Mouse (Mus musculus) right cerebral cortex, postnatal 4 days (tissue): ENCODE data around the gene Cd109.

ENCODE experiments used
- DNase-seq: peaks from one replicate; pipeline ENCODE4 v3.0.0-alpha.2; 2022

The Cd109 gene

DNA sequence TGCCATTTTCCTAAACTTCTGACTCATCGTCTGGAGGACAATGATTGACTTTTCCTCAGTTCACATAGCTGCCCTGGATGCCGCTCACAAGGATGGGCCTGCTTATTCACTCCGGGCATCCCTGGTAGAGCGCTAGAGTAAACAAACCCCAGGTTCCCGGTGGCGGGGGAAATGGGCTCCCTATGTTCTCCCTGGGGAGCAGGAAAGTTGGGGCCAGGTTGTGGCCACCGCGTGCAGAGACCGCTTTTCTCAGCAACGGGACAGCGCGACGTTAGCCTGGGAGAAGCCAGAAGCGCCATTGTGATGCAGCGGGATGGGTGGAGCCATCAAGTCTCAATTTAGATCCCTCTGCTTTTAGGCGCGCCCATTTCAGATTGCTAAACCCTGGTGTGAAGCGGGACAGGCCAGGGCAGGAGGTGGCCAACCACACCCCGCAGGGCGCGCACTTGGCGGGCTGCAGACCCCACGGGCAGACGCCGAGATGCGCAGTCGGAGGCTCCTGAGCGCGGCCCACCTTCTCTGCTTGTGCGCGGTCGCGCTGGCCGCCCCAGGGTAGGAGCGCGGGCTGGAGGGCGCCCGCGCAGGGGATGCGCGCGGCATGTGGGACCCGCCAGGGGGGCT is at the start of gene Cd109:
Cd109 (plus strand) TSS at position 146 of the 621 bp plus-strand sequence.
- peak; percentile 18 for DNase-seq

DNA sequence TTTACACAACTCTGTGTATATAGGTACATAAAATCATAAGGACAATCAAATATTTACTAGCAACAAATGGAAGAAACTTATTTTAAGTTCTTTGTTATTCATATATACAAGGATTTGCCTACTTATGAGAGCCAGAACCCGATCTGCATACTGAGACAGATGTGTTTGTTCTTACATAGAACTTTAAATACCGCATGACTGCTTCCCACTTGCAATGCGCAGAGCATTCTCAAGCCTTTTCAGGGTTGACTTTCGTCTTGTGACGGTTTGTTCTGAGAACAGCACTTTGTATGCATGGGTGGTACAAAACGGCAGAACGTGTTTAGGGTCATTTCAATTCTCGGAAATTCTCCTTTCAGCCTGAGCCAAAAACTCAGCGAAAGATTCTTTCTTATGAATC is 45.4 kb upstream of the Cd109 start:
- DNase-seq, result no peak

DNA sequence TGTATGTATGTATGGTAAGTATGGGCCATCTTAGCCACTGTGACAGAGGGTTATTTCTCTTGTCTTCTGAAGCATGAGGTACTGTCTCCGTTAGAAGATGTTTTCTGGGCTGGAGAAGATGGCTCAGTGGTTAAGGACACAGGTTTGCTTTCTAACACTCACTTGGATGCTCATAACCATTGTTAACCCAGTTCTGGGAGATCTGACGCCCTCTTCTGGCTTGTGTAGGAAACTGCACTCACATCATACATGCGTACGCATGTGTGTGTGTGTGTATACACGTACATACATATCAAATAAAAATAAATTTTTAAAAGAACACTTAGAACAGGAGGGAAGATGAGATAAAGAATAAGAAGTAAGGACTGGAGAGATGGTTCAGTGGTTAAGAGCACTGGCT is 38.9 kb upstream of the Cd109 start:
- DNase-seq, result no peak

DNA sequence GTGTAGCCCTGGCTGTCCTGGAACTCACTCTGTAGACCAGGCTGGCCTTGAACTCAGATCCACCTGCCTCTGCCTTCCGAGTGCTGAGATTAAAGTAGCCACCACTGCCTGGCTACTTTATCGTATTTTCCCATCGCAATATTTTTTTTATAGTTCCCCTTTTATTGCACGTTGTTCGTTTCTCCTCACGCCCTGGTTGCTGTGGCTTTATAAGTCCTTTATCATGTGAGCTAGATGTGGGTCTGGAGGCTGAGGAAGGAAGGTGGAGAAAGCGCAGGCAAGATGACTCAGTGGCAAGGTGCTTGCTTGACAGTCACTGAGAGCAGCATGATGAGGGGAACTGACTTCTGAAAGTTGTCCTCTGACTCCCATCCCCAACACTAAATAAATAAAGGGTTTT is 36.5 kb upstream of the Cd109 start:
- no peak for DNase-seq

DNA sequence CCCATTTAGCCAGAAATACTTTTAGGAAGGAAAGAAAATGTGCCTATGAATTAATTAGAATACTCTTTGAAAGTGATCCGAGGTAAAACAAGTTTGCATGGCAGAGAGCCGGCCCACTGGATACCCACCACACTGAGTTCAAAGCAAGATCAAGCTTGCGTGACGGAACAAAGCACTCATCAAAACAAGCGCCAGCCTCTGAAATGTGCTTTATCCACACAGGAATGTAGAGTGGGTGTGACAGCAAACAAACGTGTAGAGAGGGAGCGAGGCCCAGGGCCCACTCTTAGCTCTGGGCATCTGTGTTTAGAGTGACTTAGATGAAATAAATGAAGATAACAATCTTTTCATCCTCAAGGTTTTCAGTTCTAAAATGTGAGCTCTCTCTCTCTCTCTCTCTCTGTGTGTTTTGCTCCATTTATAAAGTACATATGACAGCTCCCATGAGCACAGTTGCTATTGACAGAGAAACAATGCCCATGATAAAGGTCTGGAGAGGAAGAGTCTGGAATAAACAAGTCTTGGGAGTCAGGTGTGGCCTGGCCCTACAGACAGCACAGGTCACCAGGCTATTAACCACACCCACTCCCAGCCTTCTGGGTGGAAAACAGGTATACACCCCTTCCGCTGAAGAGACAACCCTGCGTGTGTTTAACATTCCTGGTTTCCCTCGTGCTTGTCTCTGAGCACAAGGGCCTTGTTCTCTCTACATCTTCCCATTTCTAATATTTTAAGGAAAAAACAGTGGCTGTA is 35.5 kb upstream of the Cd109 start:
- no peak for DNase-seq

DNA sequence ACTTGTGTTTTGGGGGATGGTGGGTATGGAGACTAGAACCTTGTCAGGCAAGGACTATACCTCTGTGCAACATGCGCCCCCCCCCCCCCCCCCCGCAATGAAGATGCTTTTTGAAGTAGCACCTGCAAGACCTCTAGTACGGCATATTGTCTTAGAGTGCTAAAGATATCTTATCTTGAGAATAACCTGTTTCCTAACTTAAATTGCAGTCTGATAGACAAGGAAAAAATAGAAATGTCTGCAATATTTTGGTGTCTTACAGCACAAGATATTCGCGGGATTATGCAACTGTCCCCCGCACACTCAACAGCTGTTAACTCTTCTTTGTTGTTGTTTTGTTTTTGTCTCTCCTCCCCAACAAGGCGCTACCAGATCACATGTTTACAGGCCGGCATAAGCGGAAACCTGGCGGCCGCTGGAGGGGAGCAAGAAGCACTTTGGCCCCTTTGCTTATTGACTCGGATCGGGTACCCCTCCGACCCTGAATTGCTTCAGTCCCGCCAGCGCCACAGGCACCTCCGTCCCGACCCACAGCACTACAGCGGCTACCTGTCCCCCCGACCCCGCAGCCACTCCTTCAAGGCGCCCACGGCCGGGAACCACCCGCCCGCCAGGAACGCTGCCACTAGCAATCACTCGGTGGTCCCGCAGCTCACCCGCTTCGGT is 28.0 kb upstream of the Cd109 start:
- DNase-seq, result no peak

DNA sequence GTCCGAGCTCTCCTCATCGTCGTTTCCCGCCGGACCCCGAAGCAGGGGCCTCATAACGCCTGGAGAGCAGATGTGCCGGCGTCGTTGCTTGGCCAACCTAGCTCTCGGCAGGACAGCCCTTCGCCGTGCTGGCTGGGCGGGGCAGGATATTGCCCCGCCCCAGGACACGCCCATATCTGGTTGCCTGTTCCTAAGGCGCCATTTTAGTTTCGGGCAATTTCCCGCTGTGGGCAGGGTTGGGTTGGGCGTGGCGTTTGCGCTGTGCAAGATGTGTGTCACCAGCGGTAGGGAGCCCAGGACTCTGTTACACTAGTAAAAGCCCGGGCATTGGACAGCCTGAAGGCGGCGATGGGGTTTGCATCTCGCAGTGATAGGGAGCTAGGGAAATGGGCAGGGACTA is 27.4 kb upstream of the Cd109 start, which contains the start of gene Slc17a5:
Slc17a5 (minus strand) TSS at position 128 of the 400 bp plus-strand sequence.
- peak; percentile 87 for DNase-seq

DNA sequence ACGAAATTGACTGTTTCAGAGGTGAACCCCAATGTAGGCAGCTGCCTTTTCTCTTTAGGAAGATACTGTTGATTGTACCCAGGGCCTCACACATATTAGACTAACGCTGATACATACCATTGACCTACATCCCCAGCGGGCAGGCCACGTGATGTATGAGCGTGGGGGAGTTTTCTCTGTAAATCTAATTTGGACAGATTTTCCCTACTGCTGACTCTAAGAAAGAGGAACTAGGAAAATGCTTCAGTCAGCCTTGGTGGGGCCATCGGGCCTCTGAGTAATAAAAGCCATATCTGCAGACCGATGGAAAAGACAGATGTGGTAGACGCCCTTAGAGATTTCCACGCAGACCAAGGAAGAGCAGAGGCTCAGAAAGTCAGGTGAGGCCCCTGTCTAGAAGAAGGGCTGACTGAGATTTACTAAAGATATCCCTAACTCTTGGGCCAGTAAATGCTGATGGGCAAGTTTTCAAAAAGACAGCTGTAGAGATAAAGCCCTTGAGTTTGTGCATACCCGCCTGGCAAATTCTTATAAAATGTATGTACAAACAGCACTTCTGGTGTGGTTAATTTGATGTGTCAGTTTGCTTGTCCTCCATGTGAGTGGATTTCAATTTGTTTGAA is 26.8 kb upstream of the Cd109 start:
- peak; percentile 31 for DNase-seq

DNA sequence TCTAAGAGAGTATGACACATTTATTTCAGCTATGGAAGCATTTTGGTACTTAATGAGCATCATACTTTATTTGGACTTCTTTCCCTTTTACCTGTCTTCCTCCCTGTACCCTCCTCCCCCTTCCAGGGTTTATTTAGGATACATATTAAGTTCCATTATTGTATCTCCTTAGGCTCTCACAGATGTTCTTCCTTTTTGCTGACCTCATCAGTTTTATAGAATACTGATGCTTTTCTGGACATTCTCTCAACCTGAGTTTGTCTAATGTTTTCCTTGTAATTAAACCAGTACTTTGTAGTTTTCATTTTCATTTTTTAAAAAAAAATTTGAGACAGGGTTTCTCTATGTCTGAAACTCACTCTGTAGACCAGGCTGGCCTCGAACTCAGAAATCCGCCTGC is 24.9 kb upstream of the Cd109 start:
- DNase-seq, result no peak

DNA sequence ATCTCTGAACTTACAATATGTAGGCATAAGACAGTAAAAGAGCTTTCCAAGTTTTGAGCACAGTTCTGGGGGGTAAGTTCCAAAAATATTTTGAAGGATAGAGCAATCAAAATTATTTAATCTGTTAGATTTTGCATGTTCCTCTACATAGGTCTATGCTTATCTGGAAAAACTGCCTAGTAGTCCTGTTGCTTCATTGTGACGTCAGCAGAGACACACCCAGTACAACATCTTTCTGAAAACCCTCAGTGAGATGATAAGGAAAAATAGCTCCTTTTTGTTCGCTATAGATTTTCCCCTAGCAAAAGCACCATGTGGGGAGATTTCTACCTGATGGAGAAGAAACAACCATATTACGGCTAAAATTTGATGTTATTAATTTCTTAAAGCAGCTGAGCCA is 20.1 kb upstream of the Cd109 start:
- DNase-seq, result no peak

DNA sequence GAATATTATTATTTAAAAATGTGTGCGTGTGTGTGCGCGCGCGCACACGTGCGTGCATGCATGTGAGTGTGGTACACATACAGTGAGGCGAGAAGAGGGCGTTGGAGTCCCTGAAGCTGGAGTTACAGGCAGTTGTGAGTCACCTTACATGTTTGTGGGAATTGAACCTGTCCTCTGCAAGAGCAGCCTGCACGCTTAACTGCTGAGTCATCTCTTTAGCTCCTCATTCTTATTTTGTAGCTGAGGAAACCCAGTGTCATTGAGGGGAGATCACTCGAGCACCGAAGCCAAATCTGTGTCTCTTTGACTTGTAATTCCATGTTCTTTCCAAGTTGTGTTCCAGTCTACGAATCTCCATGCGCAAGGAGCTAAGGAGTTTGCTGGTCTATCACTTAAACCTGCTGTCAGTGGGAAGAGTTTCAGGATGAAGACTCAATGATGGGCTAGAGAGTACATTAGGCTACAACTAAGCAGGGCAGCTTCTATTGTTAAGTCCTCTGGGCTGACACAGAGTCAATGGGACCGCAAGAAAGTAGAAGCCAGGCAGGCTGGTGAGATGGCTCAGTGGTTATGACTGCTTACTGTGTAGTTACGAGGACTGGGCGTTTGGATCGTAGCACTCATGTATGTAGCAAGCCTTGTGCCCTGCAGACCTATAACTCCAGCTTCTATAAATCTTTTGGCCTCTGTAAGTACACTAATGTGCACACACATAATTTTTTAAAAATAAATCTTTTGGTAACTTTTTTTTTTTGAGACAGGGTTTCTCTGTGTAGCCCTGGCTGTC is 19.4 kb upstream of the Cd109 start:
- DNase-seq, result no peak

DNA sequence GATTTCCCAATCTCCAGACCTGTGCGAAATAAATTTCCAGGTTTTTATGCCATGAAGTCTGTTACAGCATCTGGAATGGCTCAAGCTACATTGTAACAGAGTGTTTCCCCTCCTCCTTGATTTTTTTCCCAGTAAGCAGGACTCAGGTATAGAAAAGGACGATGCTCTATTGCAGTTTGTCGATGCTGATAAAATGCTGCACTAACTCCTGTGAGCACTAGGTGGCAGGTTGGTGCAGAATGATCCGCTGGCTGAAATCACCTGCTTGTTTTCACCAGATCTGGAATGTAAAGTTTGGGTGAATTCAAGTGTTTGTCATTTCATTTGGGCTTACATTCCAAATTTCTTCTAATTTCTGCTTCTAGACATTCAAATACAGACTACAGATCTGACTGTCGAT is 18.5 kb upstream of the Cd109 start:
- DNase-seq, result peak; percentile 38

DNA sequence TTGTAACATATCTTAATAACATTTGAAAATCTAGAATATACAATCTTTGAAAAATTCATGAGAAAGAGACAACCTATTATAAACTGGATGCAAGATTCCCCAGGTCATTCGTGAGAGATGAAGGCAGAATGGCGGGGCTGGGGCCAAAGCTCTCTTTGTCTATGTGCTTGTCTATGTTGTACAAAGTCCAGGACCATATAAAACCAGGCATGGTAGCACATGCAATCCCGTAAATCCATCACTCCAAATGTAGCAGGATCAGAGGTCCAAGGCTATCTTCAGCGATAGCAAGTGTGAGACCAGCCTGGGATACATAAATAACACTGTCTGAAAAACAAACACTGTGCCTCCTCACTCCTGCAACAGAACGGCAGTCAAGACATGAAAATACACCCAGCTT is 15.4 kb upstream of the Cd109 start:
- no peak for DNase-seq

DNA sequence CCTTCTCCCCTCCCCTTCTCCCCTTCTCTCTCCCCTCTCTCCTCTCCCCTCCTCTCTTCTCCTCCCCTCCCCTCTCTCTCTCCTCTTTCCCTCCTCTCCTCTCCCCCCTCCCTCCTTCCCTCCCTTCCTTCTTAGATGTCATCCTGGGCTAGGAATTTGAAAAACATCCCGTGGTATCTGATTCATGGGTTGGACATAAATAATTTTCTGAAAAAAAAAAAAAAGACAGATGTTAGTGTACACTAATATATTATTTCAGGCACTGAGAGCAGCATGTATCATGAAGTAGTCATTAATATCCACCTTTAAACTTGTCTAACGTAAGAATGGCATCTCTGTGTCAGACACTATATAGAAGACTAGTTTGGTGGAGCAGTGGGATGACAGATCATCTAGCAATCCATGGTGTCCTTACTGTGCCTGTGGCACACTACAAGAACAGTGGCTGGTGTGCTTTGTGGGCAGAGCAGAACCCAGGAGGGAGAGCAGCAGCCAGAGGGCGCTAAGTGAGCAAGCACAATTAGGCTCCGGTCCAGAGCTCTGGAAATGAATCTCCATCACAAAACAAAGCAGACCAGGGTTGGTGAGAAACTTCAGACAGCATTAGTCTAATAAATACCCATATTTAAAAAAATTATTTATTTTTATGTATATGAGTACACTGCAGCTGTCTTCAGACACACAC is 14.2 kb upstream of the Cd109 start:
- peak; percentile 19 for DNase-seq

DNA sequence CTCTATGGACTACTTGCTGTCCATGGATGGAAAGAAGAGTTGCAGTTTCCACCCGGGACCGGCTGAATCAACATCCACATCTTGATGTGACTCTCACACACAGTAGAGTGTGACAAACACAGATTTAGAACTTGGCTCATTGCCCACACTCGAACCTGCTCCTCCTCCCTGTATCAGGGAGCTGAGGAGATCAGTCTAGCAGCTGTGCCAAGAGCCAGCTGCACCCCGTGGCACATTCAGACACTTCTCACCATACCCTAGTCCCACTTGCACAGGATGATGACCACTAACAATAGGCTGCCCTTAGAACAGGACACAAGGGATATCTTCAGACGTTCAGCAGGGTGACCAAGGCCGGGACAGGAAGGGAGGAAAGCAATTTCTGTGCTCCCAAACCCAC is 1.1 kb upstream of the Cd109 start:
- DNase-seq, result peak; percentile 11

DNA sequence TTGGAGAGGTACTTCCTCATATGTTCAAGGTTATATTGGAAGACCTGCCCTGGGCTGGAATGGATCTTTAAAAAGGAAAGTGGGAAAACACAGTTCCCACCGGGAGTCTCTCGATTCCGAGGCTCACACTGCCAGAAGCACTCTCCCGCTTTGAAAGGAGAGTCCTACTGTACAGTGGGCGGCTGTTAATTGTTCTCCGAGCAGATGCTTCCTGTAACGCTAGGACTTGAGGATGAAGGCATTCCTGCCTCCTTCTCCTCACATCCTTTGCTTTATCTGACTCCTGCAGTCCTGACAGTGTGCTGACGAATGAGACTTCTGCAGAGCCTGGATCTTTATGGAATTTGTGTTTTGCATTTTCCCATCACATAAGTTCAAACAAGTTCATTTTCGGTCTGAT is 3.9 kb downstream of the Cd109 start:
- no peak for DNase-seq

DNA sequence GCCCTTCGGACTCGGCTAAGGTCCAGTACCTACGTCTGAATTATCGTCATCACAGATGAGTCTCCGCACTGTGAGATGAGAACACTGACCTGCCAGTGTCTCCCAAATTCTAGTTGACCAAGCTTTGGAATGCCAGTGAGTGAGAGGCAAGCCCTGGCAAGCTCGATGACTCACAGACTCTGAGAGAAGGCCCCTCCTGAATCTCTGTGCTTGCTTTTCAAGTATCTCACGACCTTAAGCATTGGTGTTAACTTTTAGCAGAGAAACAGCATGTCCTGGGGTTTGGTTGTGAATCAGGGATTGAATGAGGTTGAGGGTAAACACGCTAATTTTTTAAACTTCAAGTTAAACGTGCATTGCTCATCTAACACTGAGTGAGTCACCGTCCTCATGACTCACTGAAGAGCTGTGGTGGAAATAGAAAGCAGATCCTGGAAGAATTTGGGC is 8.0 kb downstream of the Cd109 start:
- DNase-seq, result no peak

DNA sequence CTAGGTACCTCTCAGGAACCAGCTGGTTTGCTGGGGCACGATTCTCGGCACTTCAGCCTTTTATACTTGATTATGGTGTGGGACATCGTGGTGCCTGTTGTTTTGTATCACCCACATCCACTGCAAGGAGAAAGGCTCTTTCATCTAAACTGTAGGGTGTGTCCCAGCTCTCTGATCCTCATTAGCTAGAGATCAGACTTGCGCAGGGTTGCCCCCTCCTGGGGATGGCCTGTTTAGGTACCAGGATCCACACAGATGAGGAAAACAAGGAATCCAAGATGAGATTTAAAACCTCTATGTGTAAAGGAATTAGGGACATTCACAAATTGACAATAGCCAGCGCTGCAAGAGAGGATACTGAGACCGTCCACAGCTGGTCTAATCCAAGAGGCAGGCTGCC is 14.6 kb downstream of the Cd109 start:
- no peak for DNase-seq

DNA sequence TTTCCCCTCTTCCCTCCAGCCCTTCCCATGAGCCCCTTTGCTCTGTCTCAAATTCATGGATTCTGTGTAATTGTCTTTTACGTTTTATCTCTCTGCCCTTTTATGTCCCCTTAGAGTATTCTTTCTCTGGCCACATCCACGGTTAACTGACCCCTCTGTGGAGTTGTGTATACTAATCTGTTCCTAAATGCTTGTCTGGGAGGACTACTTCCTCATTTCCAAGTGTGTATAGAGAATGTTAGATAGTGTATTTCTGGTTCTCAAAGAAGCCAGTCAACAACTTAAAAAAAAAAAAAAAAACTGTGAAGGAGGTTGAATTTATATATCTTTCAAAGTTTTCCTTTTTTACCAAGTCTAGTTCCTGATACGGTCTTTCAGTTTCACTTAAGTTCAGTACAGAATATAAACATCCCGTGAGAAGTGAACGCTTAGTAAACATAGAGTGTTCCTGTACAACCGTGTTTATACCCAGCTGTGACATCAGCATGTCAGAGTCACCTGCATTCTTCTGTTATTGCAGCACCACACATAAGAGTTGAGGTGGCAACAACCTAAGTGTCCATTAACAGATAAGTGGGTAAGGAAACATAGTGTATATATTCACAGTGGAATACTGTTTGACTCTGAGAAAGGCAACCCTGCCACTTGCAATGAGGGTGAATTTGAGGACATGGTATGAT is 16.5 kb downstream of the Cd109 start:
- no peak for DNase-seq

DNA sequence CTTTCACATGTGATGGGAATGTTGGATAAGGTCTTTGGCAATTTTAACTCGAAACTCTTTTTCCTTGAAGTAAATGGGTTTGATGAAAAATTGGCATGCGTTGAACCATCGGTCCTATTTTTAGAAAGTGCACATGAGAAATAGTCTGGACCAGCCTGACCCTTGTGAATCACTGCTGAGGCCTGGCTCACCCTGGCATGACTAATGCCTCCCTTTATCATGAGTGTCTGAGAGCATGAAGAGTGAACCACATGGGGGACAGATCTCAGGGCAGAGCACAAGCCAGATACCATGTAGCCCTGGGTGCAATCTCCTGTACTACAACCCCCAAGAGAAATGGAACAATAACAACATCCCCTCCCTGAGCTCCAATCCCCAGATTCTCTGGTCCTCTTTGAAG is 18.6 kb downstream of the Cd109 start:
- DNase-seq, result no peak

DNA sequence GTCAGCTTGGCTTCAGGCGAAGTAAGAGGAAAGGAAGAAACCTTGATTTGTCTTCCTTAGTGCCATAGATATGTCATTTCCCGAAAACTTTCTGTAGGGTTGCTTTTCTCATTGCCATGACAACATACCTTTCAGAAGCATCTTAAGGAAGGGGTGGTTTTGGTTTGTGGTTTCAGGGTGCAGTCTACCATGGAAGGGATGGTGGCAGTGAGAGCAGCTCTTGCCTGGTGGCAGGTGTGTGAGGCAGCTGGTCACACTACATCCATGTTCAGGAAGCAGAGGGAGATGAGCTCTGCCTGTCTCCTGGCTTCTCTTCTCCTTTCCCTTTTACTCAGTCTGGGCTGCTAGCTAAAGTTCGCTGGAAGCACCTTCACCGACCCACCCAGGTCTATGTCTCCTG is 26.0 kb downstream of the Cd109 start:
- DNase-seq, result no peak
